Mouse (Mus musculus) right cerebral cortex, postnatal 10 days (tissue): ENCODE measurements around the gene Tnnt3.

Source experiments
- DNase-seq, 2 experiments: peaks; one replicate each; pipeline ENCODE4 v3.0.0; 2021; ENCODE audit warnings: low spot score in 2 of 2

Gene Tnnt3

DNA sequence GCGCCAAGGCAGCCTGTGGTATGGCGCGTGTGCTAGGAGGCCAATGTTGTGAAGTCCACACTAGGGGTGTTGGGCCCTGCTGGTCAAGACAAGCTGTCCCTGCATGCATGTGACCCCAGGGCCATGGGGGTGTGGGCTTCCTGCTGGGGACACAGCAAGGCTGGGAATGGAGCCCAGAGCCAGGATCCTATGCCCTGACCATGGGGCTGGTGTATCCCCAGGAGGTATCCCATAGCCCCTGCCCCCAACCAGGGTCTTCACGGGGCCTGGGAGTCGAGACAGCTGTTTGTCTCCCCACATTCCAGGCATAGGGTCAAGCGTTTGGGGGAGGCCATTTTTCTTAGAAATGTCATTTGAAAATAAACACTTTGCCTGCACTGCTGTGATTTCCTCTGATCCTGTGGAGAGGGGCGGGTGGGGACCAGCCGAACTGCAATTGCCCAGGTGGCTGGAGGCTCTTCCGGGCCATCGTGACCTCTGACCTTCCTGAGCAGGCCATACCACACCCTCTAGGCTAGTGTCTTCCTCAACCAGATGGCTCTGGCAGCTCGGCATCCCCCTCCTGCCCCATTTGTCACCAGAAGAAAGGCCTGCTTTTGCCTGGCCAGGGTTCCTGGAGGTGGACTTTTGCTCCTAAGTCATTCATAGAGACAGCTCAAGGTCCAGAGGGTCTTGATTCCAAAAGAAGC is 66.5 kb downstream of the Tnnt3 start:
- no peak for DNase-seq
